Mouse (Mus musculus): ENCODE measurements at regions not wholly inside any gene's neighbourhood (a gene's known extent, or its start where the extent isn't known, plus 50 kb on each side); places are given as distances from the start of the nearest gene placed in this dataset.

DNA sequence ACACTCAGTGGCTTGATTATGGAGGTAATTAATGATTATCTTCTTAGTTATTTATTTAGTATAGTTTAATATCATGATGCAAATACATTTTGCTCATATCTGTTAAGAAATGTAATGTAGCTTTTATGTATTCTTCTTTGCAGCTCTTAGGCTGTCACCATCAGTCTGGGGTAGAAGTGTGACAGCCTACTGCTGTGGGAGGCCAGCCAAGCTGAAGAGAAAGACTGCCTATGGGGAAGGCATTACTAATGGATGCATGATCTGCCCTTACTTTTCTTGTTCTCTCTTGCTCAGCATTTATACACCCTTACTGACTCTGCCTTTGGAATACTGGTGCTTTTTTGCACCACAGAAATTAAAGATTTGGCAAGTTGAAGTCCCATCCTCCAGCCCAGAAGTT is 362.8 kb upstream of the Stxbp6 start:
- peak in 1 of 2 experiments; percentile 23 for DNase-seq (ENCODE audit: low spot score in 2 of 2)

DNA sequence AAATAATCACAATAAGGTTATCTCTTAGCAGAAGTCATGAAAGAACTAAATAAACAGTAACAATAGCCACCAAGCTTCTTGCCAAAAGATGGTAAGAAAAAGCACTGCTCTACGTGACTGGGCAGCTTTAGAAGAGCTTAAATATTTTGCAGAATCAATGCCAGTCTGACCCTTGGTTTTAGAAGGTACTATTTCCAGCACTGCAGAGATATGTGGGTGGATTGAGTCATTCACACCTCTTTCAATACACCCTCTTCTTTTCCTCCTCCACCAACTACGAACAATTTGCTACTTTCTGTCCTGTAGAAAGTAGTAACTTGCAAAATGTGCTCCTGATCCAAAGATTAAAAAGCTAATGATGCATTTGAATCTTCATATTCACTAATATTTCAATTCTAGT is 324.9 kb upstream of the Stxbp6 start:
- DNase-seq (ENCODE audit: low spot score in 2 of 2) = peak; percentile 3 to 26

DNA sequence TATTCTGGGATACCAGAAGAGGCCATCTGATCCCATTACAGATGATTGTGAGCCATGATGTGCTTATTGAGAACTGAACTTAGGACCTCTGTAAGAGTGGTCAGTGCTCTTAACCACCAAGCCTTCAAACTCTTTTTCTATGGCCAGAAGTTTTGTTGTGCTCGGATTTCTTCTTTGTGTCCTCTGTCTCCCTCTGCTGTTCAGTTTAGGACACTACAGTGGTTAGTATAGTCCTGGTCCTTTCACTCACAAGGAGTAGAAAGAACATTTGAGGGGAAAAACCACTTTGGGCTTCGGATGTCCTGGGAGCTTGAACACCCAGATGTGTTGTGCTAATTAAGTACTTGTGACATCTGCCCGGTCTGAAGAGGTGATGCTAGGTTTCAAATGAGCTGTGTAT is 310.4 kb upstream of the Stxbp6 start:
- peak; percentile 9 to 74 for DNase-seq (ENCODE audit: low spot score in 2 of 2)

All from frontal cortex, postnatal 36 days (tissue).